Mouse (Mus musculus): ENCODE measurements around the gene Nebl.

The Nebl gene

GRCm38 (mm10) chr2:17515686-17516085 lies 215.6 kb downstream of the Nebl start:
- DNase-seq (ENCODE audit: extremely low spot score) = no peak

DNA sequence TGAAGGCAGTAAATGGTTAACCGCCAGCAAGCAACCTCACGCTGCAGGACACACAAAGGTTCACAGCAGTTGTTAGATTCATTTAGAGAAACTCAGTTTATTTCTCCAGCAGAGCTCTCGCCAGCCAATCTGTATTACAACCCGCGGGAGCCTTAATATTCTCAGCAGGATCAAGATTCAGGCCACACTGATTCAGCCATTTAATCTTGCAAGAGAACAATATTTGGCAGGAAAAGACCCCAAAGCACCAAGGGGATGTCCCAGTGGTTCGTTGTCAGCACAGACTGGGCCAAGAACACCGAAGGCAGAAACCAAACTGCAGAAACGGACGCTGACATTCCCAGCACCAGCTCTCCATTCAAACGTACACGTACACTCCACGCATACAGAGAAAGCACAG lies 216.5 kb downstream of the Nebl start:
- DNase-seq (ENCODE audit: extremely low spot score) = no peak

GRCm38 (mm10) chr2:17509942-17510341 lies 221.3 kb downstream of the Nebl start:
- DNase-seq (ENCODE audit: extremely low spot score) = no peak

GRCm38 (mm10) chr2:17507362-17507761 lies 223.9 kb downstream of the Nebl start:
- no peak for DNase-seq (ENCODE audit: extremely low spot score)

- DNase-seq (ENCODE audit: extremely low spot score) = no peak
Measured at GRCm38 (mm10) chr2:17504115-17504774, 227.0 kb downstream of the Nebl start.

- no peak for DNase-seq (ENCODE audit: extremely low spot score)
Measured at GRCm38 (mm10) chr2:17501075-17501474, 230.2 kb downstream of the Nebl start.

- no peak for DNase-seq (ENCODE audit: extremely low spot score)
Measured at GRCm38 (mm10) chr2:17465517-17466174, 265.6 kb downstream of the Nebl start.

- no peak for DNase-seq (ENCODE audit: extremely low spot score)
Measured at GRCm38 (mm10) chr2:17460434-17460833, 270.8 kb downstream of the Nebl start.

DNA sequence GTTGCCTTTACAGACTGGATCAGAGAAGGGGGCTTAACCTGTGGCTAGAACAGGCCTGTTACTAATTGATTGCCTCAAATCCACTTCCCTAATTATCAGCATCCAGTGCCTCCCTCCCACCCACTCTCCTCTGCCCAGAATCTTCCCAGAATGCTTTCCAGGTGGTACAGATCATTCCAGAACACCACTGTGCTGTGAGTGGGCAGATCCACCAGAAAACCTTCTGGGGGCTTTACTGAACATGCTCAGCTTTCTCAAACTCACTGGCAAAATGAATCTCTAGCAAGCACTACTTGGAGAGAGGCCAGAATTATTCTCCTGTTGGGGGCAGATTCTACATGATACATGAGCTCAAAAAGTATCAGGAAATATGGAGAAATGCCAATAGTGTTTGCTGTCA lies 277.6 kb downstream of the Nebl start:
- DNase-seq (ENCODE audit: extremely low spot score) = no peak

- DNase-seq (ENCODE audit: extremely low spot score) = no peak
Measured at GRCm38 (mm10) chr2:17448341-17448740, 282.9 kb downstream of the Nebl start.

GRCm38 (mm10) chr2:17443581-17443980 lies 287.7 kb downstream of the Nebl start:
- peak; percentile 19 for DNase-seq (ENCODE audit: extremely low spot score)

DNA sequence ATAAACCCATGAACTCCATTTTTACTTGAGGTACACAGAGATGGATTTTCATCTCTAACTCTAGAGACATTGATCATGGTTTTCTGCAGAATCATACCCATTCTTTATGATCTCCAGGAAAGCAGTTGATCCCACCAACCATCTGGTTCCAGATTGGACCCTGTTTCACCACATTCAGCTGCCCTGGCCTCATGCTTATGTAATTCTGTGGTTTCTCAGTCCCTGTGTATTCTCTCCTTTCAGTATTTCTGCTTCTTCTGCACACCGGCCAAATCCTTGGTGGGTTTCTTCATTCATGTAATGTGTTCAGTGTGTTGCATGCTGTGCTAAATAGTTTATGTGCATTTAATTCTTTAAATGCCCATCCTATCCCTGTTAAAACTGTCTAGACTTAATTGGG lies 292.9 kb downstream of the Nebl start:
- DNase-seq (ENCODE audit: extremely low spot score) = no peak

- no peak for DNase-seq (ENCODE audit: extremely low spot score)
Measured at GRCm38 (mm10) chr2:17436739-17437440, 294.4 kb downstream of the Nebl start.

- no peak for DNase-seq (ENCODE audit: extremely low spot score)
Measured at GRCm38 (mm10) chr2:17435217-17435616, 296.0 kb downstream of the Nebl start.

GRCm38 (mm10) chr2:17429028-17429427 lies 302.2 kb downstream of the Nebl start:
- no peak for DNase-seq (ENCODE audit: extremely low spot score)

- no peak for DNase-seq (ENCODE audit: extremely low spot score)
Measured at GRCm38 (mm10) chr2:17428156-17428555, 303.1 kb downstream of the Nebl start.

- DNase-seq (ENCODE audit: extremely low spot score) = peak; percentile 47
Measured at GRCm38 (mm10) chr2:17422967-17423366, 308.3 kb downstream of the Nebl start.

GRCm38 (mm10) chr2:17415347-17415746 lies 315.9 kb downstream of the Nebl start:
- DNase-seq (ENCODE audit: extremely low spot score) = no peak

DNA sequence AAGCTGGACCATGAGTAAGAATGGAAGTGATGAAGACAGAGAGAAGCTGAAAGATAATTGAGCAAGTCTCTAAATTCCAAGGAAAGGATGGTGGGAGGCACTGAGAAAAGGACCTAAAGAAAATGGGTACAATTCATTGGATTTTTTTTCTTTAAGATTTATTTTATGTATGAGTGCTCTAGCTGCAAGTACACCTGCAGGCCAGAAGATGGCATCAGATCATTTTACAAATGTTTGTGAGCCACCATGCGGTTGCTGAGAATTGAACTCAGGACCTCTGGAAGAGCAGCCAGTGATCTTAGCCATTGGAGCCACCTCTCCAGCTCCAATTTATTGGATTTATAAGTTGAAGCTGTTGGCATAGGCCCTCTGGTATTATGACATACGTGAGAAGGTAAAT lies 316.9 kb downstream of the Nebl start:
- no peak for DNase-seq (ENCODE audit: extremely low spot score)

DNA sequence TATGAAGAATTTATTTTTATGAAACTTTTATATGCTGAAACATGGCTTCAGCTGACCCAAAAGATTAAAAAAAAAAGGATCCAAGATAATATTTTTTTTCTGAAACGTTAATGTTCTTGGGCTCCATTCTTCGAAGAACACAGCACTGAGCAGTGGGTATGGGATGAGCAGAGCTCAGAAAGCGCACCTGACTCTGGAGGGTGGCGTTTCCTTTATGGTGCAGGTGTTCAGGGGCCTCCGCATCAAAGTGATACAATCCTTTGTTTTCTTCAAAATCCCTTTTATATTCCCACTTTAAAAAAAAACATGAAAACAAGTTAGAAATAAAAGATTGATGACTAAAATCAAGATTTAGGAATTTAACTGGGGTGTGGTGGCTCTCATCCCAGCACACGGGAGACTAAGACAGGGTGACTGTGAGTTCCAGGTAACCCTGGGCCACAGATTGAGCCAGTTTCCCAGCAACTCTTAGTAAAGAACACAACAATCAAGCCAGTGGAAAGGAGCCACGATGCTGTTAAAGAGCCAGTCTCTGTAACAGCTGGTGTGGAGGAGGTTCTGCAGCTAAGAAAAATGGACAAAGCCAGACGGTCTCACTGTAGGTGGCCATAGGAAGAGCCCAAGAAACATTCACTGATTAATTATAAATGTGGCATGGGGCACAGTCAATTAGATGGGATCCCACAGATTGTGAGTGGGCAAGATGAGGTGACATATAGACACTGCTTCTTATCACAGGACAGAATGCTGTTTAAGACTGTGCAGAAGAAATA lies 317.6 kb downstream of the Nebl start:
- DNase-seq (ENCODE audit: extremely low spot score) = no peak

GRCm38 (mm10) chr2:17409276-17409675 lies 322.0 kb downstream of the Nebl start:
- DNase-seq (ENCODE audit: extremely low spot score) = no peak

DNA sequence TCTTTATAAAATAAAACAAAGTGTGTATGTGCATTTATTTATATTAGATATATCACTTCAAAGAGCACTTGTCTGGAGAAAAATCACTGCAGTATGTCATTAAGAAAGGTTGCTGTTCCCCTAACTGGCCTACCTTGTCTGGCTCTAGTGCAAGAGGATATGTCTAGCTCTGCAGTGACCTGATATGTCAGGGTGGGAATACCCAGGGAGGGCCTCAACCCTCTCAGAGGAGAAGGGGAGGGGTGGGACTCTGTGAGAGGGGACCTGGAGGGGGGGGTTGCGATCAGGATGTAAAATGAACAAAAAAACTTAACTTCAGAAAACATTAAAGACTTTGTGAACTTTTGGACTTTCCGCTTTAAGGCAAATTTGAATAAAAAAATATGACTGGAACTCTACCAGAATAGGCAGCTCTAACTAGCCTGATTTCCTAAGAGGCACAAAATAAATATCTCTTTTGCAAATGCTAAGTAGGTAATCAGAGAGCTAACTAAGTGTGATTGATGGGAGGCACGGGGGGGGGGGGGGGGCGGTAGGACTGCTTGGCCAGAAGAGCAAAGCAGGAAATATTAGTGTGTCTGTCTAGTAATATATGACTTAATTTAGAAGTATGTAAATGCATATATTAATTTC lies 325.2 kb downstream of the Nebl start:
- no peak for DNase-seq (ENCODE audit: extremely low spot score)
